Mouse (Mus musculus) right cerebral cortex, postnatal 14 days (tissue): ENCODE measurements at regions not wholly inside any gene's neighbourhood (a gene's known extent, or its start where the extent isn't known, plus 50 kb on each side); places are given as distances from the start of the nearest gene placed in this dataset.

Experiments used
- DNase-seq: peaks from one replicate; pipeline ENCODE4 v3.0.0; 2022

- no peak for DNase-seq
Observed at GRCm38 (mm10) chr8:10821901-10822300, 186.4 kb downstream of the Irs2 start.

- no peak for DNase-seq
Observed at GRCm38 (mm10) chr8:10814499-10814898, 193.8 kb downstream of the Irs2 start.

GRCm38 (mm10) chr8:10812060-10812670, 196.1 kb downstream of the Irs2 start:
- DNase-seq: peak; percentile 27

DNA sequence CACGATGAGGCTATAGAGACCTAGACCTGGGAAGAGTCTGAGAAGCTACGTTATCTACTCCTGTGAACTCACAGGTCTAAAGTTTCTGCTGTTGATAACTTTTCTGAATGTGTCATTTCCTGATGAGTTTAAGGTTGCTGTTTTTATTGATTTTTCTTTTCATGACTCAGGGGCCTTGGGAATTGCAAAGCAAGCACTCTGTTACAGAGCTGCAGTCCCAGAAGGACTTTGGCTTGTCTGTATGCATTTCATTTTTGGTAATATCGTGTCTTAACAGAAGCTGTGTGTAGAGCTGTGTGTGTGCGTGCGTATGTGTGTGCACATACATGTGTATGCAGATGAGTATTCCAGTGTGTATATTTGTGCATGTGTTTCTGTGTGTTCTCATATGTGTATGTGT, 201.2 kb downstream of the Irs2 start:
- DNase-seq: no peak

DNA sequence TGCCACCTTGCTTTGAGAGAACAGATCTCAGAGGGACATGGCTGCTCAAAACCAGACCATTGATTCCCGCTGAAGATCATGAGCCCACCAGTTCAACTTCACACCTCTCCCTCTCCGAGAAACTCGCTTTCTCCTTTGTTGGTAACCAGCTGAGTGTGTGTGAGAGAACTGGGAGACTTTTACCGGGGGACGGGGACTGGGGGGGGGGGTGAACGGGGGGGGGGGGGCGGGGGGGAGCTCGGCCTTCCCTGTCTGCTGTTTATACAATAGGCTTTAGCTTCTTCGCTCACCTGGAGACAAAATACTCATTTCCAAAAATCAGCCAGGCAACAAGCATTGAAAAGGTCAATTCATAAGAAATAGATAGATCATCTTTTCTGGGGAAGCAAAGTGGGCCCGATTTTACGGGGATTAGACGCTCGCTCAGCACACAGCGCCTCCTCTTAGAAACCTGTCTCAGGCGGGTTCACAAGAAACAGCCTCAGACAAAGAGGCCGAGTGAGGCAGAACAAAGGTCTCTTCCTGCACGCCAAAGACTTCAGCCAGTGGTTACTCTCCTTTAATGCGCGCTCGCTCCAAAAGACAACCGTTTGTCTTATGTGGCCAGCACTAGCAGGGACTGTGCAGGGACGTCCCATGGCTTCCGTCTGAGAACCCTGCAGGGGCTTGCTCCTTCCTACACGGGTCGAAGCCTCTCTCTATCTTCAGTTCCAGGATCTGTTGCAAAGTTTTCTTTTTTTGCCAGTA, 202.7 kb downstream of the Irs2 start:
- DNase-seq: no peak

DNA sequence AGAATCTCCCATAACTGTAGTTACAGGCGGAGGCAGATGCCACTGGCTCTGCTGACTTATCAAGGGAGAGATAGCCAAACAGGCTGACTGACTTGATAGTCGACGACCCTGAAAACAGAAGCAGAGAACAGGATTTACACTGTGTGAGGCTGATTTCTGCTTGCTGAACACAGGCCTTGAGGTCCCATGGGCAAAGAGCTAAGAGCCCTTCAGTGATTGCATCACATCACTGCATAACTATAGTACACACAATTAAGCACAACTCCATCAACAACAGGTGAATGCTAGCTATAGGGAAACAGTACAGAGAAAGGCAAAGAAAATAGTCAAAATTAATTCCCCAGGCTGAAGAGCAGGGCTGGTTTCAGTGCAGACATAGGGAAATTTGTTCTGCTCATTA, 203.3 kb downstream of the Irs2 start:
- no peak for DNase-seq

GRCm38 (mm10) chr8:10802003-10802402, 206.3 kb downstream of the Irs2 start:
- DNase-seq: no peak

- no peak for DNase-seq
Observed at GRCm38 (mm10) chr8:10801580-10801979, 206.7 kb downstream of the Irs2 start.

GRCm38 (mm10) chr8:10798444-10798843, 209.8 kb downstream of the Irs2 start:
- no peak for DNase-seq

DNA sequence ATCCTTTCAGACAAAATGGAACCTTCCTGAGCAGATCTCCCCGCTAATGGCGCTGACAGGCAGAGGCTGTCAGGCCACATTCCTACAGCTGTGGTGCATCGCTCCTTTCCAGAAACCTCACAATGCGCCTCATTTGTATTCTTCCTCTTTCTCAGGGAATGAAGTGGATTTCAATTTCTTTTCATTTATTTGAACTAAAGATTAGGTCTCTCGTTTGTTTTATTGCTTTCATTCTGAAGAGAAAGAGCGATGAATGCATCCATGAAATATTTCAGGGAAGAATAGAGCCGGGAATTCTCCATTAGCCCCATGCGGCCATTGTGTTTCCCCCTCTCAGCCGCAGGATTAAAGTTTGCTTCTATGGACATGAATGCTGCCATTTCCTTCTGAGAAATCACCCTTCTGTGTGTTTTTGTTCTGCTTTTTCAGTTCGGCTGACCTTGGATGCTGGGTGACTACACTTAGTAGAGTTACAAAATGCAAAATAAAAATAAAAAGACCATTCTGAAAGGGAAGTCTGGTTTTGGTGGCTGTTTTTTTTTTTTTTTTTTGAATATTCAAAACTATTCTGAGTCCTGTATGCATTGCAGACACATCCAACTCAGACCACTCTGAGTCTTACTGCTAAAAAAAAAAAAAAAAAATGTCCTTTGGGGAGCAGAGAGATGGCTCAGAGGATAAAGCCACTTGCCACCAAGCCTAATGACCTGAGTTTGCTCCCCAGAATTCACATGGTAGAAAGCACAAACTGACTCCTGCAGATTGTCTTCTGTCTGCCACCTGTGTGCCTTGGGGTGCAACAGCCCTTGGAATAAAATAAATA, 213.7 kb downstream of the Irs2 start:
- no peak for DNase-seq

DNA sequence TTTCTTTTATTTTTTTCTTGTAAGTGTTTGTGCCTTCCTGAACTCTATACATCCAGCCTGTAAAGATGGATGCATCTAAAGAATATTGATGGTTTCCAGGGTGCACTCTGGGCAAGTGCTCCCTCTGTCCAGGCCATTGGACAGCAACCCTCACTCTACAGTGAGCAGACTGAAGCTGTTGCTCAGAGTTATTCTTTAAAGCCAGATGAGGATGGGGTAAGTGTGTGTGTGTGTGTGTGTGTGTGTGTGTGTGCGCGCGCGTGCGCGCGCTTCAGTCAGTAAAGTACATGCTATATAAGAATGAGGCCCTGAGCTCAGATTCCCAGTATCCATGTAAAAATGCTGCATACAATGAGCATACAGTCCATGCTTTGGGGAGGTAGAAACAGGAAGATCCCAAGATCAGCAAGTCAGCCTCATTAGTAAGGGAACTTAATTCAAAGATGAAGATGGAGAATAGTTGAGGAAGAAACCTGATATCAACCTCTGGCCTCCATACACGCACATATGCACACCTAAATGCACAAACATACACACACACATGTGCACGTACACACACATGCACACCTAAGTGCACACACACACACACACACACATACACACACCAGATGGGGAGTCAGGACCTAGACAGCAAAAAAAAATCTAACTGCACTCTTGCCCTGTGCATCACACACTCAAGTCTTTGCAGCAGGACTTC, 214.4 kb downstream of the Irs2 start:
- DNase-seq: no peak

- no peak for DNase-seq
Observed at GRCm38 (mm10) chr8:10788496-10789200, 219.6 kb downstream of the Irs2 start.

DNA sequence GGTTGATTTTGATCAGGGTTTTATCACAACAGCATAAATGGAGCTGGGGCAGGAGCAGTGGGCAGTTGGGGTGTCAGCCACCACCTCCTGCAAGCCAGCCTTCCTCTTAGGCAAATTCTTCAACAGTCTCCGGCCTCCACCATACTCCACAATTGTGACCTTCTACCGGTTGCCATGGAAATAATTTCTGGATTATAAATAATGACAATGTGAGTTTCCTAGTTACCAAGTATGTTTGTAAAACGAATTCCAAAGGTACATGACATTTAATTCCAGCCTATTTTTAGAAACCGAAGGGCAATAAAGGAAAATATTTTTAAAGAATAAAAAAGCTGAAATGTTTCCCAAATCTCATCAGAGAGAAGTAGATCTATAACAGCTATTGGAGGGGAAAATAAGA, 222.5 kb downstream of the Irs2 start:
- no peak for DNase-seq

GRCm38 (mm10) chr8:10785311-10785710, 222.9 kb downstream of the Irs2 start:
- no peak for DNase-seq

DNA sequence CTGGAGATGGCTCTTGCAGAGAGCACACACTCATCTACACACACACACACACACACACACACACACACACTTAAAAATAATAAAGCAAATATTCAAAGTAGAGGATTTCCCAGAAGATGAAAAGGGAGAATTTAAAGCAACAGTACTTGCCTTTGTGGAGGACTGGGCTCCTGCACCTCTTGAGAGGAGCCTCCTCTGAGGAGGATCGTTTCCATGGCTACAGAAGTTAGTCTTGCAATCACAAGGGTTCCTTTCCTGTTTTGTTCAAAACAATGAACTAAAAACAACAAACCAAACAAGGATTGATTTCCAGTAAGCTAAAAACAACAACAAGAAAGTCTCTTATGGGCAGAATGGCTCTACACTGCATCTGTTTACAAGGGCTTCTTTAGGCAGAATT, 223.8 kb downstream of the Irs2 start:
- no peak for DNase-seq

DNA sequence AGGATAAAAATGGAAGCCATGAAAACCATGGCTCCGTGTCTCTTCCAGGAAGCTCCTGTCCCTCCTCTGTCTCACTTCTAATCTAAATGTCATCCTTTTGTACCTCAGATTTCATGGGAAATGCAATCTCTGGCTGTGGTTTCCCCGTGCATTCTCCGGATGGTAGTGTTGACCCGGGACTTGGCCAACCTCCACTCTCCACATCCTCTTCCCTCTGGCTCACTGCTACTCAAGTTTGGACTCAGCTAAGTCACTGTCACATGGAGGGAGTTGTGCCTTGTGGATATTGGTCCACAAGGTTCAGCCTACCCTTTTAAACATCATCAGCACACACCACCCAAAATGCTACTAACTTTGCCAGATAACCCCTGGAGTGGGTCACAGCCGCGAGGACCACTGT, 226.4 kb downstream of the Irs2 start:
- DNase-seq: no peak

DNA sequence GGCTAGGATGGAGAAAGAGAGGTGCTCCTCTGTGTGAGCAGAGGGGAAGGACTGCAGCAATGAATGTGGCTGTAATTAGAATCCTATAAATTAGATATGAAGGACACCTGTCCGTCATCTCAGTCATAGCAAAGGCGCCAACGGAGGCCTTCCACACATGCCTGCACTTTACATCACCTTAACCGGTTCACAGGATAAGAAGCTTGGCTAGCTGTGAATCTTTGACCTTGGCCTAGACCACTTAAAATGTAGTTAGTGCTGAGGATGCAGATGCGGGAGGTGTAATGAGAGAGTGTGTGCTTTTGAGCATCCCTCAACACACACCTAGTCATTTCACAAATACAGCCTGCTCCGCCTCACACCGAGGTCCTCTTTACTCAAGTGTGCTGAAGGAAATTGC, 228.6 kb downstream of the Irs2 start:
- DNase-seq: no peak

- no peak for DNase-seq
Observed at GRCm38 (mm10) chr8:10775202-10776010, 232.9 kb downstream of the Irs2 start.

GRCm38 (mm10) chr8:10774778-10775177, 233.5 kb downstream of the Irs2 start:
- DNase-seq: no peak

GRCm38 (mm10) chr8:10768181-10768580, 240.1 kb downstream of the Irs2 start:
- DNase-seq: no peak

GRCm38 (mm10) chr8:10763907-10764306, 244.4 kb downstream of the Irs2 start:
- no peak for DNase-seq
